Mouse (Mus musculus) neural tube, embryonic 14.5 days (tissue): Measurements from ENCODE around the gene Olfr668. TPM values are rescaled to one million over a fixed set of nuclear protein-coding genes. Genes with fewer than 3 reads are reported as not detected.

Experiments
- polyA plus RNA-seq: library from polyadenylated mRNA; unstranded; fragments of >200 nt; fragmentation: Nextera tagmentation; extraction: Ambion mirVana; gene quantifications from 2 replicates; pipeline ENCODE4 v1.2.1, GENCODE M21; 2014

Olfr668 gene
- polyA plus RNA-seq, 1 experiment from 2014 or later, result not detected

Other genes starting within 250 kb of the Olfr668 start
- not detected in 2 replicates for gene Olfr661, start 241.6 kb downstream of the Olfr668 start, polyA plus RNA-seq
- gene Usp17le, start 150.6 kb downstream of the Olfr668 start, polyA plus RNA-seq, result not detected in 2 replicates
- gene Usp17lb, start 85.5 kb downstream of the Olfr668 start, polyA plus RNA-seq, result not detected in 2 replicates
- gene Usp17la, start 71.0 kb downstream of the Olfr668 start, polyA plus RNA-seq, result not detected in 2 replicates
- gene Olfr665, start 50.0 kb downstream of the Olfr668 start, polyA plus RNA-seq, result not detected in 2 replicates
- gene Olfr666, start 32.1 kb downstream of the Olfr668 start, polyA plus RNA-seq, result not detected in 2 replicates
- not detected in 2 replicates for gene Olfr667, start 6.6 kb downstream of the Olfr668 start, polyA plus RNA-seq
- gene Olfr669, start 6.2 kb upstream of the Olfr668 start, polyA plus RNA-seq, result not detected in 2 replicates
- gene Olfr670, start 34.6 kb upstream of the Olfr668 start, polyA plus RNA-seq, result not detected in 2 replicates
- not detected in 2 replicates for gene Olfr671, start 51.1 kb upstream of the Olfr668 start, polyA plus RNA-seq
- not detected in 2 replicates for gene Olfr672, start 74.0 kb upstream of the Olfr668 start, polyA plus RNA-seq
- gene Olfr675, start 100.4 kb upstream of the Olfr668 start, polyA plus RNA-seq, result not detected in 2 replicates
- not detected in 2 replicates for gene Olfr676, start 104.6 kb upstream of the Olfr668 start, polyA plus RNA-seq
- gene Olfr677, start 123.3 kb upstream of the Olfr668 start, polyA plus RNA-seq, result not detected in 2 replicates
- gene Olfr678, start 136.4 kb upstream of the Olfr668 start, polyA plus RNA-seq, result not detected in 2 replicates
- gene Olfr679, start 153.1 kb upstream of the Olfr668 start, polyA plus RNA-seq, result not detected in 2 replicates
- not detected in 2 replicates for gene Olfr680-ps1, start 164.8 kb upstream of the Olfr668 start, polyA plus RNA-seq
- gene Olfr681, start 188.8 kb upstream of the Olfr668 start, polyA plus RNA-seq, result not detected in 2 replicates
- not detected in 2 replicates for gene Olfr683, start 219.0 kb upstream of the Olfr668 start, polyA plus RNA-seq
- gene Olfr684, start 235.6 kb upstream of the Olfr668 start, polyA plus RNA-seq, result not detected in 2 replicates